Mouse (Mus musculus) small intestine, adult 2 months (tissue): ENCODE data around the gene Rhox1.
"Not testable (repeated sequence)": the region's sequence is repeated elsewhere in the genome, so short reads cannot be mapped to it uniquely, and the experiment has no call there.

ENCODE experiments used
- CTCF ChIP-seq: fragments of 200-500 bp; IDR thresholded peaks from 2 replicates; pipeline ENCODE4 v1.5.1; 2012; ENCODE audit warnings: low read depth, mild to moderate bottlenecking, control low read depth, inconsistent platforms, low read length, moderate library complexity, mixed read lengths; ENCODE audit not compliant: insufficient replicate concordance, insufficient read length; ENCODE audit errors: extremely low read depth
- POLR2A ChIP-seq: fragments of 200-500 bp; IDR thresholded peaks from 2 replicates; pipeline ENCODE4 v1.6.1; 2012; ENCODE audit warnings: low read depth, mild to moderate bottlenecking, control low read depth, inconsistent platforms, low read length, moderate library complexity

DNA sequence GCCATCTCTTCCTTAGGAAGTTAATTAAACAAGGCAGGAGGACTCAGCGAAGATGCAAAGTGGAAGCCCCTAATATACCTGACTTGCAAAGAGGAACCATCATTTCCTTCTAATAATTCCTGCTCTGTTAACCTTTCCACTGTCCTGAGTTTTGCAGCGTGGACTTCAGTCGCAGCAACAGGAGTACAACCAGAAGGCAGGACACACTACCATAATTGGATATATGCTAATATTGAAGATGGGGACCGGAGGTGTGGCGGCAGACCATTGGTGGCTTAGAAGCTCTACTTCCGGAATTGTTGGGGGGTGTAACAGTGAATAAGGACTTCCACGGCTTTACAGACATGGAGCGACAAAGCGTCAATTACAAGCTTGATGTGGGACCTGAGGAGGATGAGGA lies 22.6 kb upstream of the Rhox1 start, which contains the start of gene Rhox2a:
- not testable (repeated sequence) for TF ChIP-seq CTCF, POLR2A
